Mouse (Mus musculus) cerebellum, postnatal 10 days (tissue): ENCODE data around the gene Spcs2.

ENCODE experiments used
- DNase-seq, 2 experiments: peaks; one replicate each; pipeline ENCODE4 v3.0.0; 2021; ENCODE audit warnings: mixed read lengths in 2 of 2

Spcs2 gene

DNA sequence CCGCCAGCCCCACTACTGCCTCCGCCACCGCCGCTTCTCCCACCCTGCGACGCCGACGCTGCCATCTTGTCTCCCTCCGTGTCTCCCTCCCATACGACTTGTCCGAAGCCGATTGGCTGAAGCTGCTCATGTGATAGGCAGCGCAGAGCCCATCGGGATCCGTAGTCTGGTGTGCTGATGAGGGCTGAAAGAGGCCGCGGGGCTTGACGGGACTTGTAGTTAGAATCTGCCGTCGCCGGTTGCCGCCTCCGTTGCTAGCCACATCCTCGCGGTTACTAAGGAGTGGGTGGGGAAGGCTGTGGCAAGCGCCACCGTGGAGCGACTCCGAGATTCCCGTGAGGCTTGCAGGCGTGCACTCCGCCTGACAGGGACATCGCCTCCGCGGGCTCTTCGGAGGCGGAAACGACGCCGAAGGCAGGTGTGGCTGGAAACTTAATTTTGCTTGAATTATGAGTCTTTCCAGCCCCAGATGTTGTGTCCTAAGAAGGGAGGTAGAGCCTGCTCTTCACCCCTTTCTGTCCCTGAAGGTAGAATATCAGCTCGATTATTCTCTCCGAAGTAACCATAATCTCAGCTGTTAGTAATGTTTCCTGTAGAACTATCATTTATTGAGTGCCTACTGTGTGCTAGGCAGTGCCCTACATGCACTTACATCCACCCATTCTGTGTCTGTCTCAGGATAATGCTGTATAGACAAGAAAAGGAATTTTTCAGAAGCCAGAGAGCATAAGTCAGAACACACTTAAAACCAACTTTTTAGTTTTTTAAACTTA lies 4.3 kb downstream of the Spcs2 start, which contains the start of gene Xrra1:
Gene Xrra1 (plus strand): TSS at position 304 of the 773 bp plus-strand sequence.
- DNase-seq: peak; percentile 96 to 98

DNA sequence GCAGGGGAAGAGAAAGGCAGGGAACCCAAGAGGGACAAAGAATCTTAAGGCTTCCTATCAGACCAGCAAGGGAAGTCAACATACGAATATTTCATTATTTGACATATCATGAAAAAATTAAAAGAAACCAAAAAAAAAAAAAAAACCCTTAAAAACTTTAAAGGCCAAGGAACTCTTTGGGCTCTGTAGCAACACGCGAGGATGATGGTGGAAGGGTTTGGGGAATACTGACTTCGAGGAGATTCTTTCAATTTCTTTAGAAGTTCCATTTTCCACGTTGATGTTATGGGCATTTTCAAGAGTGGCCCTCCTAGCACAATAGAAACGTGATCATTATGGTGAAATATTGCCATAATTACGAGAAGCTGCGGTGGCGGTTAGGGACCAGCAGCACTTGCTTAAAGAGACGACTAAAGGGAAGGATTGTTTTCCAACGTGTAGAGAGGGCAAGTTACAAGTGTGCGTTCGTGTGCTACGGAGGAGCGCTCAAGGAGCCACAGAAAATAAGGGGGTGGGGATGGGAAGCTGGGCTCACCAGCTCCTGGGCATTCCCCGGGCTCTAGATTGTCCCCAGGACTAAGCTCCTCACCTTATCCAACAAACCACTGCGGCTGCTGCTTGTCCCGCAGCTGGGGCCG lies 5.0 kb downstream of the Spcs2 start:
- no peak for DNase-seq

DNA sequence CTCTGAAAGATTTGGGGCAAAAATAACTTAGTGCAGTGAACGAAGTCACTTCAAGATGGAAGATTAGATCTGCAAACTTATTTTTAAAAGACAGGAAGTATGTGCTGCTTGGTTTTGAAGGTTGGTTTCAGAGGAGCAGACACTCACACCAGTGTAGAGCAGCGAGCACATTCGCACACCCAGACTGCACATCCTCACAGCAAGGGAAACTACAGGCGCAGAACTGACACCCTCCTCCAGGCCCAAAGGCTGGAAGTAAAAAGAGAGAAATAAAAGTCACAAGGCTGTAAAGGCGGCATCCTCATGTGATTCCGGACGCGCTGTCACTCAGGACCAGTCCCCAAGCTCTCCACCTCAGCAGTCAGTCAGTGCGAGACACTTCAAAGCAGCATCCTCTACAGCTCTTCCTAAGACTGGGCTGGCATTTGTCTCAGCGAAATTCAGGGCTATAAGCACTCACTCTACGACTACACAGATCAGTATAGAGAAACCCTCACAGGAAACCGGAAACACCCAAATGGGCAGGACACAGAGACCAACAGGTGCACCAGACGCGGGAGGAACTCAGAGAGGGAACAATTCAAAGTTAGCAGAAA lies 6.9 kb downstream of the Spcs2 start:
- DNase-seq: no peak

DNA sequence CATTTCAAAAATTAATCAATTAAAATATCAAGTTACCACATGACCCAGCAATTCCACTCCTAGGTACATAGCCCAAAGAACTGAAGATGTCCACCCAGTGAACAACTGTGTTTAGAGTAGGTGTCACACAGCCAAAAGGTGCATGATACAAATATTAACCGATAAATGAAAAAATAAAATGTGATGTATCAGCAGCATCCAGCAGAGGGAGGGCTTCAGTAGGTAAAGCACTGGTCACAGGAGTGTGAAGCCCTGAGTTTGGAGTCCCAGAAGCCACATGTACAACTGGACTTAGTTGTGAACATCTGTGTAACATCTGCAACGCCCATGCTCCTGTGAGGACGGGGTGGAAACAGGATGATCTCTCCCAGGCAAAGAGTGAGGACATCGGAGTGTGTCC lies 9.0 kb downstream of the Spcs2 start:
- DNase-seq: no peak

DNA sequence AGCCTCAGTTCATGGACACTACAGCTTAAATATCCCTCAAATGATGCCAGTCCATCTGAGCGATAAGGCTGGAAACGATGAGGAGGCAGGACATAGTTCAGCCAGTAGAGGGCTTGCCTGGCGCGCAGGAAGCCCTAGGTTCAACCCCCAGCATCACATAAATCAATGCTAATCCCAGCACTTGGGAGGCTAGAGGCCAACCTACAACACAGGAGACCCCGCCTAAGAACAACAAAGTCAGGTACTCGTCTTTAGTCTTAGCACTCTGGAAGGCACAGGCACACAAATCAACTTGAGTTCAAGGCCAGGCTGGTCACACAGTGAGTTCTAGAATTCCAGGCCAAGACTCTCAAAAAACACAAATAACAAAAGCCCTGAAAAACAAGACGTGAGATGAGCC lies 9.9 kb downstream of the Spcs2 start:
- DNase-seq: no peak

GRCm38 (mm10) chr7:99851618-99852017 lies 11.6 kb downstream of the Spcs2 start:
- no peak for DNase-seq

DNA sequence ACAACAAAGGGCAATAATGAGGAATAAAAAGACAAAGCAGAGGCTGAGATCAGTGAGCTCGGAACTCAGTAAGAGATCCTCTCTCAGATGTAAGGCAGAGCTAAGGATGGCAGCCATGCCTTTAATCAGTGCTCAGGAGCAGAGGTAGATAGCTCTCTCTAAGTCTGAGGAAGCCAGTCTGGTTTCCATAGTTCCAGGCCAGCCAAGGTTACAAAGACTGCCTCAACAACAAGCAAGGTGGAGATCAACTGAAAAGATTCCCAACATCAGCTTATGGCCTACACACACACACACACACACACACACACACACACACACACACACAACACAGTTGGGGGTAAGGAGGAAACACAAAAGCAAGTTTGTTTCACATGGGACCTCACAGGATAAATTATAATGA lies 12.1 kb downstream of the Spcs2 start:
- DNase-seq: no peak

GRCm38 (mm10) chr7:99850534-99850933 lies 12.7 kb downstream of the Spcs2 start:
- DNase-seq: no peak

DNA sequence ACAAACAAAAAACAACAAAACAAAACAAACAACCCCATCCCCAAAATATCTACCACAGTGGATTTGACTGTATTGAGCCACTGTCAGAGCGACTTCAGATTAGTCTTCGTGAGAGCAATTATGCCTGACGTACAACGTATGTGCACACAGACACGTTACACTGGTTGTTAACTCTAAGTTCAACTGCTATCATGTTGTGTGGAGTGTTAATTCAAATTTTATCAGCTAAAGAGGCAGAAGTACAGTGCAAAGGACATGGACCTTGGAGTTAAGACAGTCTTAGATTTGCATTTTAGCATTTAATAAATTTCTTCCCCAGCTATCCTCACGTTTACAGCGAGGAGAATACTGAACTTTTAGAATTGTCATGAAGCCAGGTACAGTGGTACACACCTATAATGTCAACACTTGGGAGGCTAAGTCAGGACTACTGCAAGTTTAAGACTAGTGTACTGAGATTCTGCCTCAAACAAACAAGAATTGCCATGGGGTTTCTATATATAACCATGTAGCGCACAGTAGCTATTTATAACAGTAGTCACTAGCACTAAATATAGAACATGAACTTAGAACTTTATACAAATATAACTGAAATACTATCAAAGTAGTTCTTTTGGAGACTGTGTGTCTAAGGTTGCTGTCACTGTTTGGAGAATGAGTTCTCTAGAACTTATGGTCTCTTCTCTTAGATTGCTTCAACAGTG lies 17.6 kb downstream of the Spcs2 start:
- DNase-seq: no peak

- DNase-seq: no peak
Measured at GRCm38 (mm10) chr7:99838241-99838640, 25.0 kb downstream of the Spcs2 start.

- DNase-seq: no peak
Measured at GRCm38 (mm10) chr7:99837358-99838071, 25.7 kb downstream of the Spcs2 start.

DNA sequence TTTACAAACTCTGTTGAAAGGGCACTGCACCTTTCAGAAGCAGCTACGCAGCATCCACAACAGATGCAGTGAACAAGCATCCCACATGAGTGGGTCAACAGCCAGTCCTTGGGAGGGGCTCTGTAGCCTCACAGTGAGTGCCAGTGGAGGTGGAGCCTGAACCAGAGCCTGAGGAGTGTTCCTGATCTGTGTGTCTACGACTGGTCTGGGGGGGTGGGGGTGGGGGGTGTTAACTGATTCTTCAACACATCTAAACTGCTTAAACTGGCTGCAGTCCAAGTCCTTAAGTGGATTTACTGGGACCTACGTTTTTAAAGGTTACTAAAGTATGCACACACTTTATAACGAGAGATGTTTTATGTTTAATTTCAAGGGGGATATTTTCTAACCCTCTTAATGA lies 26.5 kb downstream of the Spcs2 start:
- DNase-seq: no peak

DNA sequence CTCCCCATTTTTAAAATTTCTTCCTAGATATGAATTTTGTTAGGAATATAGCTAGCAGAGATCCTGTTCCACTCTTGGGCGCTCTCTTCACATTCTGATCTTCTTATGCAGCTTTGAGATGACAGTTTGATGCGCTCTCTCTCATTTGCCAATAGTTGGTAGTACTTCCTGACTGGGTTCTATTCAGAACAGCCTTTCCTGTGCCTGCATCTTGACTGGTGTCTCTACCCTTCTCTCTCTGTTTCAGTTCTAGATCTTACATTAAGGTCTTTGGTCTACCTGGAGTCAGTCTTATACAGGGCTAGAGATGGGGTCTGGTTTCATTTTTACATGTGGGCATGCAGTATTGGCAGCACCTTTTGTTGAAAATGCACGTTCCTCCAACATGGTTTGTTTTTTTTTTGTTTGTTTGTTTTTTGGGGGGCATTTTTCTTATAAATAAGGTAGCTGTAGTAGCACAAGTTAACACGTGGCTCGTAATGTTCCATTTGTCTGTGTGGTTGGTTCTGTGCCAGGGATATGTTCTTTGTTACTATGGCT lies 28.9 kb downstream of the Spcs2 start:
- DNase-seq: no peak

DNA sequence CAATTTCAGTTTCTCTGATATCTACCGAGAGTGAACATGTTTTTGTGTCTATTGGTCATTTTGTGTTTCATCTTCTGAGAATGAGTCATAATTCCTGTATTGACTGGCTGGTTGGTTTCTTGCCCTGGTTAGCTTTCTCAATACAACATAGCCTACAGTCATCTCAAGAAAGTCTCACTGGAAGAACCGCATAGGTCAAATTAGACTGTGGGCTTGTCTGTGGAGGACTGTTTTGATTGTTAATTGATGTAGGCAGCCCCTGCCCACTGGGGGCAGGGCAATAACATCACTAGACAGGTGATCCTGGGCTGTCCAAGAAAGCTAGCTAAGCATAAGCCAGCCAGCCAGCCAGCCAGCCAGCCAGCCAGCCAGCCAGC lies 29.4 kb downstream of the Spcs2 start:
- DNase-seq: no peak

GRCm38 (mm10) chr7:99833115-99833845 lies 30.0 kb downstream of the Spcs2 start:
- DNase-seq: no peak

GRCm38 (mm10) chr7:99828083-99828570 lies 35.1 kb downstream of the Spcs2 start, which contains the start of gene Neu3:
TSS of gene Neu3 (minus strand) at chr7:99828417.
- peak; percentile 94 to 97 for DNase-seq

DNA sequence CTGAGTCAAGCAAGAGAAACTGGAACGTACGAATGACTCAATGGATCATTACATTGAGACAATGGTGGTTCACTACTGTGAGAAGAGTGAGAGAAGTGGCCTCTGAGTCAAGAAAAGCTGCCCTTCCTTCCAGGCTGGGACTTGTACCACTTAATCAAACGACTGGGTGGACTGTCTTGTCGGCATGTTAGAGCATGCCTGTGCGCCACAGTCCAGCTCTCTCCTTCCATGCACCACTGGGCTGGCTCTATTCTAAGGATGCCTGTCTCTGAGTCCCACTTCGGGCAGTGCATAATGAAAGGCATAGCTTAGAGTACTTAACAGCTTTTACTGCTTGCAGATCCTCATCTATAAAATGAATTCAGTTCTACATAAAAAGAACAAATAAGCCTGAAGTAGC lies 37.2 kb downstream of the Spcs2 start:
- DNase-seq: no peak

DNA sequence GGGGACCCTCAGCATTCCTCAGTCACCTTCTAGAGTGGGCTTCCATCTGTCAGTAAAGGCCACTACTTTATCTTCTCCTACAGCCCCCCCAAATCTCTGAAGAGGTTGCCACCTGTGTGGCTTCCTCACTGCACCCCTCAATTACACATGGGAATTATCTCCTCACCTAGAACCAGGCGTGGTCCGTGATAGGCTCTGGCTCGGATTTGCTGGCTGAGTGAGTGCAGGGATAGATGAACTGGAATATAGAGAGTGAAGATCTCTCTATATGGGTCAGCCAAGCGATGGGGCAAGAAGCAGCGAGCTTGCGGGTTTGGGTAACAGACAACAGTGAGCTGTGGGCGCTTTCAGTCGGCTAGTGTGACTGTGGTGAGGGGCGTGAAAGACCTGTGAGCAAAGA lies 37.8 kb downstream of the Spcs2 start:
- no peak for DNase-seq

- no peak for DNase-seq
Measured at GRCm38 (mm10) chr7:99824649-99825483, 38.4 kb downstream of the Spcs2 start.

DNA sequence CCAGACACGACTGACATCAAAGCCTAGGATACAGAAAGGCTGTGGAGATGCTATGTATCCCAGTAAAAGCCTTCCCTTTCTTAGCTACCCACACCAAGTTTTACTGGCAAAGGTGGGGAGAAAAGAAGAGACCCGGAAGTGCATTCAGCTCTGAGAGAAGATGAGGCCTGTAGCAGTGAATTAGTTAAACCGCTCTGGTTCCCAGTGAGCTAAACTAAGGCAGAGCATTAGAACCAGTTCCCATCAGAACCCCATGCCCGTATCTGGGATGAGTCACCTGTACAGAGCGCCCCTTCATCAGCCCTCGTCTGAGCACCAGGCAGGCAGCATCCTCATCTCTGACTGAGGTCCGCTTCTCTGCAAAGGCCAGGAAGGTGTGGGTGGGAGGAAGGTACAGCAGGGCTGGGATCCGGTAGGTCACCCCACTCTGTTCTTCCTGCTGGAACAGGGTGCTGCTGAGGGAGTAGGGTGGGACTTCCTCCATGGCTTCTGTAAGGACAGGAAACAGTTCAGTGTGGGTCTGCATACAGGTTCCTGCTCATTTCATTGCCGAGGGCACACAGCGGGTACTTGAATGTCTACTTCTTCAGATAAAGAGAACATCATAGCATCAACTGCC lies 40.1 kb downstream of the Spcs2 start:
- DNase-seq: no peak
